Mouse (Mus musculus): ENCODE measurements around the gene Pitpnm2.

GRCm38 (mm10) chr5:124150895-124151294, 98.7 kb downstream of the Pitpnm2 start:
- no peak for TF ChIP-seq EP300 (IDR thresholded peaks at IDR 0.05; ENCODE audit: low read depth)
- no peak for TF ChIP-seq CTCF (IDR thresholded peaks at IDR 0.05; ENCODE audit: low read depth)

All from liver, embryonic 14.5 days (tissue).